Mouse (Mus musculus): ENCODE data around the gene Cttnbp2nl. TPM values are rescaled to one million over a fixed set of nuclear protein-coding genes. Genes with fewer than 3 reads are reported as not detected.
A peak's percentile ranks its signal among the peaks of the same experiment; 100 is the strongest.

The Cttnbp2nl gene
- total RNA-seq (2012; rRNA removed): 10.1 and 13.5 TPM in 2 replicates

DNA sequence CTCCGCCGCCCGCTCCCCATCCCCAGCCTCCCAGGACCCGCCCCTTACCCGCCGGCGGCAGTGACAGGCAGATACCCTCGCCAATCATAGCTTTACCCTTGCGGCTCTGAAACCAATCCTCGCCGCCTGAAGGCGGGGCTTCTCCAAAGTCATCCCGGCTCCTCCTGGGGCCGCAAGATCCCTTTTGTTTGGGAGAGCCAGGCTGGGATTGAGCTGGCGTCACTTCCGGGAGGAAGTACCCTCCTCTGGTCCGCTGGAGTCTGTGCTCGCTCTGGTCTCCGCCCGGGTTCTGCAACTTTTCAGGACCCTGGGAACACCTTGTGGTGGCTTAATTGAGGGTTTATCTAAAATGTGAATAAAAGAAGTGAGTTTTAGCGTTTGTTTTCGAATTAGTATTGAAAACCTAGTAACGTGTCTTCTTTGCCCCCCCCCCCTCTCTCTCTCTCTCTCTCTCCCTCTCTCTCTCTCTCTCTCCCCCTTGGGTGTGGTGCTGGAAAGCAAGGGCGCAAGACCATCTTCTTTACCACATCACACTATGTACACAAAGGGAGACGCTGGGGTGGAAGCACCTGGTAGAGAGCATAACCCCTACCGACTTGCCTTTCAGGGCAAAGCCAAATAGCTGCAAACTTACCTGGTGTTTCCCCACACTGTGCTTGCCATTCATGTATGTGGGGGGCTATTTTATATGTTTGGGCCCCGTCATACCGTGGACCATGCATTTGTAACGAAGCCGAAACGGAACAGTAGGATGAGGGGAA, at the start of gene Cttnbp2nl:
TSS of gene Cttnbp2nl (minus strand) at position 210 of the 761 bp plus-strand sequence.
- Histone ChIP-seq H3K9me3 (ENCODE audit: control insufficient read depth, insufficient read depth, low read depth, low read length) (no peaks in the 10 kb centered on the region), H3K4me3 (ENCODE audit: insufficient read depth in 1 of 2, low read depth in 1 of 2, low read length in 2 of 2, poor library complexity in 1 of 2, severe bottlenecking in 1 of 2) (peak within 1 kb of the TSS; percentile 85 to 94), H3K4me1 (ENCODE audit: control insufficient read depth in 2 of 2, insufficient read depth in 2 of 2, low read length in 2 of 2, poor library complexity in 1 of 2) (peaks cover 2 to 12% of the 10 kb centered on the region in 2 experiments; a peak in 1 of 4 replicates), H3K27ac (ENCODE audit: insufficient read depth, low read depth, low read length, poor library complexity, severe bottlenecking) (no peak within 1 kb of the TSS; the same call in 1 of the 2 replicates), H3K36me3 (ENCODE audit: control insufficient read depth, insufficient read depth, low read length, poor library complexity, severe bottlenecking) (no peaks in the 10 kb centered on the region), H3K9ac (ENCODE audit: insufficient read depth, low read depth, low read length, poor library complexity, severe bottlenecking) (peak within 1 kb of the TSS; percentile 90)
- peak; percentile 97 for DNase-seq (ENCODE audit: low read depth, low spot score)
- in situ Hi-C loops (cut with MboI; ENCODE audit: low sequenced_read_pairs in 2 of 2, unreplicated experiment in 2 of 2): loop anchor here (10.0 to 25.0 kb wide), 3 partner anchors 58 to 291 kb away; no protein-coding TSS in a partner anchor
- peak; percentile 82 for TF ChIP-seq CHD2 (IDR thresholded peaks at IDR 0.05; ENCODE audit: low read depth, low read length)
- no peak for TF ChIP-seq ZNF384 (IDR thresholded peaks at IDR 0.05; ENCODE audit: low read depth, low read length)

DNA sequence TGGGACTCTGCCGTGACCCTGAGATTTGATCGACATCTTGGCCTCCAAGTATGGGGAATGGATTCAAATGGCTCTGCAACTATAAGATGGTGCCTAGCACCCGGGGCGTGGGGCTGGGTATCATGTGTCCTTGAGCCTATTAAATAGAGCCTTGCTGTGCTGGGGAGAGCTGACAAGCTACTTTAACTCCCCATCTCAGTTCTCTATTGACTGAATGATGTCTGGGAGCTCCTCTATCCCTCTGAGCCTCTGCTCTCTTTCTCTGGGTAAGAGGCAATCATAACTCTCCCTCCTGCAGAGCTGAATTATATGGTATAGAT, 47.3 kb upstream of the Cttnbp2nl start:
- Histone ChIP-seq H3K4me1 (ENCODE audit: control insufficient read depth in 2 of 2, insufficient read depth in 2 of 2, low read length in 2 of 2, poor library complexity in 1 of 2) (0 out of 4 replicates have a peak, but pooled peaks cover 0 to 2% of the 10 kb centered on the region in 2 experiments), H3K9me3 (ENCODE audit: control insufficient read depth, insufficient read depth, low read depth, low read length) (no peaks in the 10 kb centered on the region), H3K27ac (ENCODE audit: insufficient read depth, low read depth, low read length, poor library complexity, severe bottlenecking) (no peak overlapping the region), H3K4me3 (ENCODE audit: insufficient read depth in 1 of 2, low read depth in 1 of 2, low read length in 2 of 2, poor library complexity in 1 of 2, severe bottlenecking in 1 of 2) (no peak overlapping the region), H3K9ac (ENCODE audit: insufficient read depth, low read depth, low read length, poor library complexity, severe bottlenecking) (no peak overlapping the region), H3K36me3 (ENCODE audit: control insufficient read depth, insufficient read depth, low read length, poor library complexity, severe bottlenecking) (no peaks in the 10 kb centered on the region)
- in situ Hi-C loops (cut with MboI; ENCODE audit: low sequenced_read_pairs in 2 of 2, unreplicated experiment in 2 of 2): no loop called here
- no peak for TF ChIP-seq CHD2 (IDR thresholded peaks at IDR 0.05; ENCODE audit: low read depth, low read length)
- no peak for TF ChIP-seq HCFC1 (IDR thresholded peaks at IDR 0.05; ENCODE audit: borderline replicate concordance, insufficient read depth, low read length)
- no peak for TF ChIP-seq ZNF384 (IDR thresholded peaks at IDR 0.05; ENCODE audit: low read depth, low read length)
- no peak for DNase-seq (ENCODE audit: low read depth, low spot score)

DNA sequence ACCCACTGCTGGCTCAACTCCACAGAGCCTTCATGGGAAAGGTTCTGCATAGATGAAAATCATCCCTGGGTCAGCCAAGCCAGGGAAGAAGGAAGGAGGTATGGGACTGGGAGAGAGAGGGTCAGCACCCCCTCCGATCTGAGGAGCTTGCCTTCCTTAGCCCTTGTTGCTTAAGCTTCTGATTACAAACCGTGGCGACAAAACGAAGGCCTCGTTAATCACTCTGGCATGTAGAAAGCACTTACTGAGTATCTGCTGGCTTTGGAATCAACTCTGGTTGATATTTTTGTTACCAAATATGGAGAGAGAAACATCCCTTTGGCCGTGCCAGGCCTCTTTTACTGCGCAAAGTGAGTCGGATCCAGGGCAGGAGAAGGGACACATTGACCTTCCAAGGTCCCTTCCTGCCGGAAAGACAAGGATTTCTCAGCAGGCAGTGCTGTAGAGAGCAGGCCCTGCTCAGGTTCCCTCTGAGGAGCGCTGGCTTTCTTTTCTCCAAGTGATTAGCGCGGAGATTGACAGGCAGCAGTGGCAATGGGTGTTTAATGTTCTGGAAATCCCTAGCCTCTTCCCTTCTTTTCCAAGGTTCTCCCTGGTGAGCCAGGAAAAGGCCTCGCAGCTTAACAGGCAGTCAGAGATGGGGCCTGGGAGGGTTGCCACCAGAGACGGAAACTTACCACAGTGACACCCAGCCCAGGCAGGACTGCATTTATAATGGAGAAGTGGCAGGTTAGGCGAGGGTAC, 46.8 kb upstream of the Cttnbp2nl start:
- no peak overlapping the region for H3K4me3 ChIP-seq (ENCODE audit: insufficient read depth in 1 of 2, low read depth in 1 of 2, low read length in 2 of 2, poor library complexity in 1 of 2, severe bottlenecking in 1 of 2)
- TF ChIP-seq HCFC1 (IDR thresholded peaks at IDR 0.05; ENCODE audit: borderline replicate concordance, insufficient read depth, low read length): no peak
- no peak for TF ChIP-seq CHD2 (IDR thresholded peaks at IDR 0.05; ENCODE audit: low read depth, low read length)
- TF ChIP-seq MAFK (IDR thresholded peaks at IDR 0.05; ENCODE audit: insufficient read depth, low read depth, low read length): no peak
- no peak for TF ChIP-seq ZC3H11A (IDR thresholded peaks at IDR 0.05; ENCODE audit: borderline replicate concordance, low read depth, low read length)
- TF ChIP-seq ZNF384 (IDR thresholded peaks at IDR 0.05; ENCODE audit: low read depth, low read length): no peak
- no peak overlapping the region for H3K27ac ChIP-seq (ENCODE audit: insufficient read depth, low read depth, low read length, poor library complexity, severe bottlenecking)
- in situ Hi-C loops (cut with MboI; ENCODE audit: low sequenced_read_pairs in 2 of 2, unreplicated experiment in 2 of 2): no loop called here
- no peak overlapping the region for H3K9ac ChIP-seq (ENCODE audit: insufficient read depth, low read depth, low read length, poor library complexity, severe bottlenecking)
- 0 out of 4 replicates have a peak, but pooled peaks cover 0 to 2% of the 10 kb centered on the region in 2 experiments for H3K4me1 ChIP-seq (ENCODE audit: control insufficient read depth in 2 of 2, insufficient read depth in 2 of 2, low read length in 2 of 2, poor library complexity in 1 of 2)
- no peak for DNase-seq (ENCODE audit: low read depth, low spot score)
- no peaks in the 10 kb centered on the region for H3K9me3 ChIP-seq (ENCODE audit: control insufficient read depth, insufficient read depth, low read depth, low read length)
- no peaks in the 10 kb centered on the region for H3K36me3 ChIP-seq (ENCODE audit: control insufficient read depth, insufficient read depth, low read length, poor library complexity, severe bottlenecking)

DNA sequence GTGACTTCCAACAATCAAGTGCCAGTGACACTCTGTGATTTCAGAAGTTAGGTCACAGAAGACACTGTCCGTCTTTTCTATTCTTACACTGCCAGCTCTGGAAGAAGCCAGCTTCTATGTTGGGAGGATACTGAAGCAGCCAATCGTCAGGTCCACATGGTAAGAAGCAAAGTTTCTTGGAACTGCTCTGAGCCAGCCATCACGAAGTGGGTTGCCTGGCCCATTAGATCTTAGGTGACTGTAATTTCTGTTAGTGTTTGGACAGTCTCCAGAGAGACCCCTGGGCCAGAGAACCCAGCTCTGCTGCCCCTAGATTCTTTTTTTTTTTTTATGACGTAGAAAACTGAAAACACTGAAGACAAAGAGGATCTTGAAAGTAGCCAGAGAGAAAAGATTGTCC, 44.6 kb upstream of the Cttnbp2nl start:
- H3K9me3 ChIP-seq (ENCODE audit: control insufficient read depth, insufficient read depth, low read depth, low read length): no peaks in the 10 kb centered on the region
- H3K4me3 ChIP-seq (ENCODE audit: insufficient read depth in 1 of 2, low read depth in 1 of 2, low read length in 2 of 2, poor library complexity in 1 of 2, severe bottlenecking in 1 of 2): no peak overlapping the region
- TF ChIP-seq CHD2 (IDR thresholded peaks at IDR 0.05; ENCODE audit: low read depth, low read length) (no peak), ZNF384 (IDR thresholded peaks at IDR 0.05; ENCODE audit: low read depth, low read length) (no peak), ZC3H11A (IDR thresholded peaks at IDR 0.05; ENCODE audit: borderline replicate concordance, low read depth, low read length) (no peak), HCFC1 (IDR thresholded peaks at IDR 0.05; ENCODE audit: borderline replicate concordance, insufficient read depth, low read length) (no peak), MAFK (IDR thresholded peaks at IDR 0.05; ENCODE audit: insufficient read depth, low read depth, low read length) (no peak)
- H3K27ac ChIP-seq (ENCODE audit: insufficient read depth, low read depth, low read length, poor library complexity, severe bottlenecking): no peak overlapping the region
- H3K36me3 ChIP-seq (ENCODE audit: control insufficient read depth, insufficient read depth, low read length, poor library complexity, severe bottlenecking): no peaks in the 10 kb centered on the region
- in situ Hi-C loops (cut with MboI; ENCODE audit: low sequenced_read_pairs in 2 of 2, unreplicated experiment in 2 of 2): no loop called here
- H3K9ac ChIP-seq (ENCODE audit: insufficient read depth, low read depth, low read length, poor library complexity, severe bottlenecking): no peak overlapping the region
- 0 out of 4 replicates have a peak, but pooled peaks cover 0 to 2% of the 10 kb centered on the region in 2 experiments for H3K4me1 ChIP-seq (ENCODE audit: control insufficient read depth in 2 of 2, insufficient read depth in 2 of 2, low read length in 2 of 2, poor library complexity in 1 of 2)
- no peak for DNase-seq (ENCODE audit: low read depth, low spot score)

All from ES-E14 (cell line).